Mouse (Mus musculus): ENCODE results near the gene Rarb. TPM values are rescaled to one million over a fixed set of nuclear protein-coding genes. Genes with fewer than 3 reads are reported as not detected.

Gene Rarb
- polyA plus RNA-seq, 1 experiment from 2014 or later, result 9.8 TPM

- no peaks in the 10 kb centered on the region for H3K27me3 ChIP-seq
- ATAC-seq (ENCODE audit: insufficient number of reproducible peaks, low FRiP score, low TSS enrichment, low read depth), result no peak
- peak overlapping the region; percentile 89 for H3K4me2 ChIP-seq
- H3K9me3 ChIP-seq, result no peaks in the 10 kb centered on the region
- H3K9ac ChIP-seq, result no peak overlapping the region
- WGBS, result 60% methylated on average over 6 of the region's 6 CpGs
- H3K27ac ChIP-seq, result no peak overlapping the region
- no peaks in the 10 kb centered on the region for H3K36me3 ChIP-seq
- H3K4me1 ChIP-seq, result peaks cover 11% of the 10 kb centered on the region; the same call in 1 of the 2 replicates
- H3K4me3 ChIP-seq, result peak overlapping the region; percentile 57
Observed at GRCm38 (mm10) chr14:16573475-16574171, 245.3 kb downstream of the Rarb start.

GRCm38 (mm10) chr14:16572755-16573340 is 246.1 kb downstream of the Rarb start:
- Histone ChIP-seq H3K4me2 (peak overlapping the region; percentile 89; the same call in 1 of the 2 replicates), H3K27me3 (no peaks in the 10 kb centered on the region), H3K27ac (no peak overlapping the region), H3K4me1 (peaks cover 11% of the 10 kb centered on the region; the same call in 1 of the 2 replicates), H3K9ac (no peak overlapping the region), H3K9me3 (no peaks in the 10 kb centered on the region), H3K4me3 (peak overlapping the region; percentile 57), H3K36me3 (no peaks in the 10 kb centered on the region)
- ATAC-seq (ENCODE audit: insufficient number of reproducible peaks, low FRiP score, low TSS enrichment, low read depth), result no peak
- WGBS, result 47% methylated on average over 8 of the region's 8 CpGs

GRCm38 (mm10) chr14:16569506-16570001 is 249.4 kb downstream of the Rarb start:
- H3K4me3 ChIP-seq, result no peak overlapping the region

GRCm38 (mm10) chr14:16566920-16567319 is 252.0 kb downstream of the Rarb start:
- H3K4me1 ChIP-seq, result peaks cover 6% of the 10 kb centered on the region; the same call in 1 of the 2 replicates
- no peak for ATAC-seq (ENCODE audit: insufficient number of reproducible peaks, low FRiP score, low TSS enrichment, low read depth)
- WGBS, result 77% methylated on average over 1 of the region's 1 CpGs
- H3K36me3 ChIP-seq, result no peaks in the 10 kb centered on the region
- H3K9me3 ChIP-seq, result no peaks in the 10 kb centered on the region
- no peak overlapping the region for H3K27ac ChIP-seq
- H3K4me3 ChIP-seq, result no peak overlapping the region
- no peaks in the 10 kb centered on the region for H3K27me3 ChIP-seq
- no peak overlapping the region for H3K4me2 ChIP-seq
- H3K9ac ChIP-seq, result no peak overlapping the region

More at GRCm38 (mm10) chr14:16569506-16570001, 249.4 kb downstream of the Rarb start:
- H3K4me2 ChIP-seq, result no peak overlapping the region
- 67% methylated on average over 7 of the region's 7 CpGs for WGBS
- no peak overlapping the region for H3K27ac ChIP-seq
- peaks cover 6% of the 10 kb centered on the region; the same call in 1 of the 2 replicates for H3K4me1 ChIP-seq
- no peak overlapping the region for H3K9ac ChIP-seq
- no peaks in the 10 kb centered on the region for H3K9me3 ChIP-seq
- ATAC-seq (ENCODE audit: insufficient number of reproducible peaks, low FRiP score, low TSS enrichment, low read depth), result no peak
- H3K36me3 ChIP-seq, result no peaks in the 10 kb centered on the region
- no peaks in the 10 kb centered on the region for H3K27me3 ChIP-seq

- Histone ChIP-seq H3K27ac (no peak overlapping the region), H3K36me3 (no peaks in the 10 kb centered on the region), H3K27me3 (no peaks in the 10 kb centered on the region), H3K4me1 (peaks cover 9% of the 10 kb centered on the region), H3K9me3 (no peaks in the 10 kb centered on the region), H3K9ac (no peak overlapping the region), H3K4me2 (no peak overlapping the region), H3K4me3 (no peak overlapping the region)
- no peak for ATAC-seq (ENCODE audit: insufficient number of reproducible peaks, low FRiP score, low TSS enrichment, low read depth)
- WGBS, result 70% methylated on average over 2 of the region's 2 CpGs
Observed at GRCm38 (mm10) chr14:16563912-16564311, 255.0 kb downstream of the Rarb start.

- no peak for ATAC-seq (ENCODE audit: insufficient number of reproducible peaks, low FRiP score, low TSS enrichment, low read depth)
- Histone ChIP-seq H3K4me3 (no peak overlapping the region), H3K27ac (no peak overlapping the region), H3K4me1 (peaks cover 11% of the 10 kb centered on the region), H3K4me2 (no peak overlapping the region), H3K36me3 (no peaks in the 10 kb centered on the region), H3K9ac (no peak overlapping the region), H3K9me3 (no peaks in the 10 kb centered on the region), H3K27me3 (no peaks in the 10 kb centered on the region)
- WGBS, result 57% methylated on average over 6 of the region's 6 CpGs
Observed at GRCm38 (mm10) chr14:16561496-16562170, 257.3 kb downstream of the Rarb start.

GRCm38 (mm10) chr14:16559294-16560217 is 259.4 kb downstream of the Rarb start:
- no peak overlapping the region for H3K4me2 ChIP-seq
- ATAC-seq (ENCODE audit: insufficient number of reproducible peaks, low FRiP score, low TSS enrichment, low read depth), result no peak
- H3K9me3 ChIP-seq, result no peaks in the 10 kb centered on the region
- WGBS, result 36% methylated on average over 12 of the region's 12 CpGs
- H3K27ac ChIP-seq, result no peak overlapping the region
- H3K4me1 ChIP-seq, result peaks cover 22% of the 10 kb centered on the region
- H3K9ac ChIP-seq, result no peak overlapping the region
- H3K4me3 ChIP-seq, result no peak overlapping the region
- H3K27me3 ChIP-seq, result no peaks in the 10 kb centered on the region
- H3K36me3 ChIP-seq, result no peaks in the 10 kb centered on the region

- no peak overlapping the region for H3K4me3 ChIP-seq
- ATAC-seq (ENCODE audit: insufficient number of reproducible peaks, low FRiP score, low TSS enrichment, low read depth), result no peak
- H3K4me2 ChIP-seq, result no peak overlapping the region
- no peak overlapping the region for H3K27ac ChIP-seq
- no peaks in the 10 kb centered on the region for H3K9me3 ChIP-seq
- peaks cover 31% of the 10 kb centered on the region for H3K4me1 ChIP-seq
- H3K36me3 ChIP-seq, result no peaks in the 10 kb centered on the region
- WGBS, result 81% methylated on average over 2 of the region's 2 CpGs
- no peaks in the 10 kb centered on the region for H3K27me3 ChIP-seq
- H3K9ac ChIP-seq, result no peak overlapping the region
Observed at GRCm38 (mm10) chr14:16558033-16558432, 260.9 kb downstream of the Rarb start.

- Histone ChIP-seq H3K4me2 (0 out of 2 replicates have a peak overlapping the region, but pooled peaks have one; percentile 4), H3K4me3 (no peak overlapping the region), H3K4me1 (peaks cover 33% of the 10 kb centered on the region), H3K27me3 (no peaks in the 10 kb centered on the region), H3K36me3 (no peaks in the 10 kb centered on the region), H3K27ac (peak overlapping the region; percentile 65), H3K9ac (no peak overlapping the region), H3K9me3 (no peaks in the 10 kb centered on the region)
- WGBS, result 6% methylated on average over 12 of the region's 12 CpGs
- peak; percentile 73 for ATAC-seq (ENCODE audit: insufficient number of reproducible peaks, low FRiP score, low TSS enrichment, low read depth)
Observed at GRCm38 (mm10) chr14:16554643-16555459, 264.1 kb downstream of the Rarb start.

- Histone ChIP-seq H3K4me1 (peaks cover 28% of the 10 kb centered on the region), H3K9ac (no peak overlapping the region), H3K27me3 (no peaks in the 10 kb centered on the region), H3K9me3 (no peaks in the 10 kb centered on the region), H3K36me3 (no peaks in the 10 kb centered on the region), H3K4me3 (no peak overlapping the region), H3K27ac (peak overlapping the region; percentile 65), H3K4me2 (no peak overlapping the region)
- 22% methylated on average over 1 of the region's 1 CpGs for WGBS
- no peak for ATAC-seq (ENCODE audit: insufficient number of reproducible peaks, low FRiP score, low TSS enrichment, low read depth)
Observed at GRCm38 (mm10) chr14:16554319-16554642, 264.7 kb downstream of the Rarb start.

GRCm38 (mm10) chr14:16552293-16552692 is 266.7 kb downstream of the Rarb start:
- peaks cover 23% of the 10 kb centered on the region for H3K4me1 ChIP-seq
- H3K4me3 ChIP-seq, result no peak overlapping the region
- no peak overlapping the region for H3K4me2 ChIP-seq
- no peaks in the 10 kb centered on the region for H3K27me3 ChIP-seq
- H3K27ac ChIP-seq, result no peak overlapping the region
- 75% methylated on average over 1 of the region's 1 CpGs for WGBS
- no peaks in the 10 kb centered on the region for H3K36me3 ChIP-seq
- no peak for ATAC-seq (ENCODE audit: insufficient number of reproducible peaks, low FRiP score, low TSS enrichment, low read depth)
- H3K9ac ChIP-seq, result no peak overlapping the region
- H3K9me3 ChIP-seq, result no peaks in the 10 kb centered on the region

Data from limb, embryonic 15.5 days (tissue).